Mouse (Mus musculus): ENCODE results near the gene Foxo3.

DNA sequence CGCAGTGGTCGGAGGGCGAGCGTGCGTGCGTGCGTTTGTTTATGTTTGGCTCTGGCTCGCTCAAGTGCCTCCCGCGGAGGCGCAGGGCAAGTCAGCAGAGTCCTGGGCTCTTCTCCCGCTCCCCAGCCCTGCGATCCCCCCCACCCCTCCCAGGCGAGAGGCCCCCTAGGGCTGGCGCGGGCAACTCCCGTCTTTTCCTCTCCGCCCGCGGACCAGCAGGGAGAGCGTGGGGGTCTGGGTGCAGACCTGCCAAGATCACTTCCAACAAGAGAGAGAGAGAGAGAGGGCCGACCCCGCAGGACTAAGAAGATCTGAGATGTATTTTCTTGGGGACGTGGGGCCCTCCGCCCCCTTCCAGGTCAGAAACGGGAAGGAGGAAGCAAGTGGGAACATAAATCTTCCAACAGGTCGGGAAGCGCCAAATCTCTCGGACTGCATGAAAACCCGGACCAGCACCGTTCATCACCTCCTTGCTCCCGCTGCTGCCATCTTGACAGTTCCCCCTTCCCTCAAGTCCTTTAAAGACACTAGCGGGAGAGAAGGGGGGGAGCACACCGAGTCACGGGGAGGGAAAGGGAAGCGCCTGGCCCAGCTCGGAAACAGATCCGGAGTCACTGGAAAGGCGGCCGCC lies 569 bp downstream of the Foxo3 start:
- no peak for TF ChIP-seq CTCF (IDR thresholded peaks at IDR 0.05; ENCODE audit: extremely low read depth, insufficient read depth, low read length)
- TF ChIP-seq POLR2A (IDR thresholded peaks at IDR 0.05; ENCODE audit: extremely low read depth, insufficient read depth, low read length) = peak; percentile 57; the same call in 1 of the 2 replicates

Data from cortical plate, adult 2 months (tissue).